Mouse (Mus musculus): ENCODE results near the gene Fam166b.

DNA sequence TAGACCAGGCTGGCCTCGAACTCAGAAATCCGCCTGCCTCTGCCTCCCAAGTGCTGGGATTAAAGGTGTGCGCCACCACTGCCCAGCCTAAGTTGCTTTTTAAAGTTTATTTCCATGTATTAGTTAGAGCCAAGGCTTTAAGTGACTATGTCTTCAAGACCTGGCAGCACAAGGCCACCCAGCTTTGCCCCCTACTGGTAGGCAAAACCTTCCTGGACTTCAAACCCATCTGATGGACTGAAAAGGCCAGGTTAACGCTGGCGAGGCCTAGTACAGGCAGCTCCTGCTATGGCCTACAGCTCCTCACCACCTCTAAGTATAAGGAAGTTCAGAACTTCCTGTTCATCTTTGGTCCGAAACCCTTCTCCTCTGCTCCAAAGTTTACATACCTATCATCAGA is 47.7 kb upstream of the Fam166b start:
- TF ChIP-seq GATA1 (IDR thresholded peaks at IDR 0.05; ENCODE audit: borderline replicate concordance, low read length) (no peak), FLI1 (IDR thresholded peaks at IDR 0.05; ENCODE audit: low read length) (no peak)

Data from megakaryocyte, embryonic 14.5 days (primary cell).